Mouse (Mus musculus) C2C12 (cell line): Measurements from ENCODE around the gene Fry.

ENCODE experiments used
- CTCF ChIP-seq: IDR thresholded peaks from one replicate; pipeline ENCODE4 v1.5.1; 2011; ENCODE audit not compliant: control insufficient read depth, insufficient read depth, insufficient read length
- MAX ChIP-seq: IDR thresholded peaks from one replicate; pipeline ENCODE4 v1.6.1; 2011; ENCODE audit warnings: mild to moderate bottlenecking, control low read depth
- USF1 ChIP-seq: IDR thresholded peaks from one replicate; pipeline ENCODE4 v1.6.1; 2011; ENCODE audit warnings: low read depth, mild to moderate bottlenecking, control low read depth, moderate library complexity

DNA sequence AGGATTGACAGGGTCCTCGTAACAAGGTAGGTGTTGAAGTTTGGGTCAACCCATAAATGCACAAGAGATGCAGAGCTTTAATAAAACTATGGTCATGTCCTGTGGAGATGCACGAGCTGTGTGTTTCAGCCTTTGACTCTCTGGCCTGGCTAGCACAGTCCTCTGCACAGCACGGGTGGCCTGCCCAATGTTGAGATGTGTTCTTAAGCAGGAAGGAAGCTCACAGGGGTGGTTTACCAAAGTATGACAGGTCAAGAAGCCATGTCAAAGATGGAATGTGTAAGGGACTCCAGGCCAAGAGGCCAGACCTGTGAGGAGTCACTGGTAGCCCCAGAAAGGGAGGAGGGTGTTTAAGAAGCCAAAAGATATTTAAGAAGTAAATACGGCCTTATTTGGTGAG lies 69.6 kb downstream of the Fry start:
- TF ChIP-seq USF1 (no peak), CTCF (no peak), MAX (no peak)
